Mouse (Mus musculus) thymus, adult 18-20 months (tissue): ENCODE measurements around the gene Trim47.
"Not testable (repeated sequence)": the region's sequence is repeated elsewhere in the genome, so short reads cannot be mapped to it uniquely, and the experiment has no call there.

Source experiments
- DNase-seq, 2 experiments: peaks; one replicate each; pipeline ENCODE4 v3.0.0; 2022; ENCODE audit warnings: mixed read lengths in 2 of 2

The Trim47 gene

GRCm38 (mm10) chr11:116134171-116134570 is 7.2 kb upstream of the Trim47 start:
- DNase-seq = no peak

GRCm38 (mm10) chr11:116133497-116133896 is 6.5 kb upstream of the Trim47 start:
- DNase-seq = no peak

DNA sequence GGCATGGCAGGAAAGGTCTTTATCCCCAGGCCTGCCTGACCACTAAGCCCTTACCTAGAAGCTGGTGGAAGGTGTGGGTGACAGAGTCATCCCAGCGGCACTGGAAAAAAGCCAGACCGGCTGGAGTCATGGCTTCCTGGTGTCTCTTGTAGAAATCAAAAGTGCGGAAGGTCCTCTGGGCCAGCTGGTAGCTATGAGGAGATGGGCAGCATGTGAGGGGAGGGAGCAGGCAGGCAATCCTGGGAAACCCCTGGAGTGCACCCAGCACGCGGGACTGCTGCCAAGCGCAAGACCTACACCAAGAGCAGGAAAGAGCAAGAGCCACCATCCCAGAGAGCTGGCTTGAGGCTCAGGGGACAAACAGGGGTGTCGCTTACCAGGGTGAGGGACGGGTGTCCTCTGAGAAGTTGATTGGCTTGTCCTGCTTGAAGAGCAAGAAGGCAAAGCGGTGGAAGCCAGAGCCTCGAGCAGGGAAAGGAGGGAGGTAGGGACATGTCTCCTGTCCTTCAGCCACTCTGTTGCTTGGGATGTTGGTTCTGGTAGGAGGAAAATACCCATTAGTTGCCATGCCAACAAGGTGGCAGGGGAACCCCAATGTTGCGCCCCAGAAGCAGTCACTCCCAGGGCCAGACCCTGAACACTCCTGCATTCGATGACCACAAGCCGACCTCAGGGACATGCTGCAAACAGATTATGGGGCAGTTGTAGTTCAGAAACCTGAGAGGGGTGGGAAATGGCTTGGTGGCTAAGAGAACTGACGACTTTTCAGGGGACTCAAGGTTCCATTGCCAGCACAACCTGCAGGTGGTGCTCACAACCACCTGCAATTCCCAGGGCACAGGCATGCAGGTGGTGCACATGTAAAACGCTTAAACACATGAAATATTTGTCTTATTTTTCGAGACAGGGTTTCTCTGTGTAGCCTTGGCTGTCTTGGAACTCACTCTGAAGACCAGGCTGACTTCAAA is 5.6 kb upstream of the Trim47 start:
- DNase-seq = no peak

- no peak for DNase-seq
Measured at GRCm38 (mm10) chr11:116131349-116132170, 4.5 kb upstream of the Trim47 start.

DNA sequence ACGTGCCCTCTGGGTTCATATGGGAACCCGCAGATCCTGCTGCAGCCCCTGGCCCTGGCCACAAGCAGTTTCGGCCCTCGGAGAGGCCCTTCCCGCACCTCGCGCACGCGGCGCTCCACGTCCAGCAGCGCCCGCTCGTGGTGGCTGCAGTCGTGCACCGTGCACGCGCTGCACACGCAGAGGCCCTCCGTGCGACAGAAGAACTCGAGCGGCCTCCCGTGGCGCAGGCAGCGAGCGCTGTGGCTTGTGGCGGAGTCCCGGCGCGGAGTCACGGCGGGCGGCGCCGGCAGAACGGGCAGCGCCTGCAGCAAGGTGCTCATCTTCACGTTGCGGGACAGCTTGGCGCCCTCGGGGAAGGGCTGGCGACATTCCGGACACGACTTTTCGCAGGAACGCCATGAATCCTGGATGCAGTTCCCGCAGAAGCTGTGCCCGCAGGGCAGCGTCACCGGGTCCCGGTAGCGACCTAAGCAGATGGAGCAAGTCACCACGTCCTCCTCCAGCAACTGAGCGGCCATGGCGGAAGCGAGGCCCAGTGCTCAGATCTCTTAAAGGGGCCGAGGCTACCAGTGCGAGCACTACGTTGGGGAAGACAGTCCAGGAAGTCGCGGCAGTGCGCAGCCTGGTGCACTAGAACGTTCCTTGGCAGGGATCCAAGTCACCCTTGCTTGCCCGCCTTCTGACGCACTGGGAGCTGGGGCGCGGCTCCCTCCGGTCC is 3.6 kb upstream of the Trim47 start, which contains the start of gene Trim65:
Gene Trim65 (minus strand): TSS at position 641 of the 718 bp plus-strand sequence.
- DNase-seq = peak; percentile 77 to 87

GRCm38 (mm10) chr11:116129993-116130487 is 3.0 kb upstream of the Trim47 start:
- DNase-seq = no peak

- no peak for DNase-seq
Measured at GRCm38 (mm10) chr11:116129091-116129790, 2.2 kb upstream of the Trim47 start.

- DNase-seq = no peak
Measured at GRCm38 (mm10) chr11:116127986-116128385, 976 bp upstream of the Trim47 start.

GRCm38 (mm10) chr11:116126261-116126660 is 749 bp downstream of the Trim47 start:
- DNase-seq = no peak

DNA sequence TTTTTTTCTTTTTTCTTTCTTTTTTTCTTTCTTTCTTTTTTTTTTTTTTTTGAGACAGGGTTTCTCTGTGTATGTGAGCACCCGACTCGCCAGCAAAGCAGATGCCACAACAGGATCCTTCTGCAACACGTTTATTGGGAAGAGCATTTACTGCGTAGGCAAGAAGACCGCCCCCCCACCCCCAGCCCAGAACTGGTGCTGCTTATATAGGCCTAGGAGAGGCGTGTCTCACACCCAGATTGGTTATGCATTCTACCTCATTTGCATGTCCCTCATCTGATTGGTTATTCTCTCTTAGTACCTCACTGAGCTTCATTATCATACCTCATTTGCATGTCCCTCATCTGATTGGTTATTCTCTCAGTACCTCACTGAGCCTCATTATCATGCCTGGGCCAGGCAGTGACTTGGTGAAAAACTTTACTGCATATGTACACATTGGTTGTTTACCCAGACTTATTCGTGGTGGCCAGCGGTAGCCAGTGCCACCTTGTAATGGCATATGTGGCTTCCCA is 5.2 kb downstream of the Trim47 start:
- DNase-seq = not testable (repeated sequence)

DNA sequence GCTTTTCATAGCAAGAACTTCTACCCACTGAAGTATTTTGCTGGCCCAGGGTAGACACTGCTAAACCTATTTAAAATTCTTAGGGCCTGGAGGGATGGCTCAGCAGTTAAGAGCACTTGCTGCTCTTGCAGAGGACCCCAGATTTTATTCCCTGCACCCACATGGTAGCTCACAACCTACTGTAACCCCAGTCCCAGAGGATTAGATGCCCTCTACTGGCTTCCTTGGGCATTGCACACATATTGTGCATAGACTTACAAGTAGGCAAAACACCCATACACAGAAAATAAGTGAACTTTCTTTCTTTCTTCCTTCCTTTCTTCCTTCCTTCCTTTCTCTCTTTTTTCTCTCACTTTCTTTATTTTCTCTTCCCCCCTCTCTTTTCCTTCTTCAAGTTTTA is 9.2 kb downstream of the Trim47 start:
- no peak for DNase-seq

- DNase-seq = no peak
Measured at GRCm38 (mm10) chr11:116117241-116117640, 9.8 kb downstream of the Trim47 start.

- DNase-seq = no peak
Measured at GRCm38 (mm10) chr11:116111611-116112203, 15.3 kb downstream of the Trim47 start.

GRCm38 (mm10) chr11:116111067-116111466 is 15.9 kb downstream of the Trim47 start:
- DNase-seq = no peak

DNA sequence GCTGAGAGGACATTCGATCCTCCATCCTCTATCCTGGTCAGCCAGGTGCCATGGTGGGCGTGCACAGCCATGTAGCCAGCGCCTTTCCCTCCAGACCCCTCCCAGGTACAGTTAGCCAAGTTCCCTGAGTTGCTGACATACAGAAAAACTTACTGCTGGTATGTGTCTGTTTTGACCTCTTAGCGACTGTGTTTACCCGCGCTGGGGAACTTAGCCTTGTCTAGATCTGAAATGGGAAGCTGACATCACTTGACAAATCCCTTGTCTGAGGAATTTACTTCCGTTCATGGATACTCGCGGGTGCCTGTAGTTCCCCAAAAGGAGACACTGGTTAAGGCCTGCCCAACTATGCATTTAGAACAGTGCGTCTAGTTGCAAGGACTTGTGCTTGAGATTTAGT is 16.5 kb downstream of the Trim47 start:
- DNase-seq = no peak

- no peak for DNase-seq
Measured at GRCm38 (mm10) chr11:116110131-116110530, 16.9 kb downstream of the Trim47 start.

DNA sequence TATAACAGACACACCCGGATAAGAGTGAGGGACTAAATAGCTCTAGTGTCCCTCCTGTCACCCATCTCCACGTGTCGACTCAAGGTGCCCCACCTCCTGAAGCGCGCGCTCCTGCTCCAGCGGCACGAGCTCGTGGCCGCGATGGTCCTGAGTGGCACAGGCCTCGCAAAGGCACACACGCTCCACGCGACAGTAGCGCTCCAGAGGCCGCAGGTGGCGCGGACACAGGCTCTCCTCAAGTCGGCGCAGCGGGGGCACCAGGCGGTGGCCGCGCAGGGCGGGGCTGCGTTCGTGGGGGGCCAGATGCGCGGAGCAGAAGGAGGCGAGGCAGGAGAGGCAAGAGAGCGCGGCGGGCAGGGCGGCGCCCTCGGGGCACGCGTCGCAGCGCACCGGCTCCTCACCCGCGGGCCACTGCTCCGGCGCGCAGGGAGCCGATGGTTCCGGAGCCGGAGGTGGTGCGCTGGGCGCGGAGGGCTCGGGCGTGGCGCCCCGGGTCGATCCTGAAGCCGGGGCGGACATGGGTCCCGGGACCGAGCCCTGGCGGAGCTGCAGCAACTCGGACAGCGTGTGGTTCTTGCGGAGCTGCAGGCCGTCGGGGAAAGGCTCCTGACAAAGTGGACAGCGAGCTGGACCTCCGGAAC is 17.4 kb downstream of the Trim47 start:
- no peak for DNase-seq

DNA sequence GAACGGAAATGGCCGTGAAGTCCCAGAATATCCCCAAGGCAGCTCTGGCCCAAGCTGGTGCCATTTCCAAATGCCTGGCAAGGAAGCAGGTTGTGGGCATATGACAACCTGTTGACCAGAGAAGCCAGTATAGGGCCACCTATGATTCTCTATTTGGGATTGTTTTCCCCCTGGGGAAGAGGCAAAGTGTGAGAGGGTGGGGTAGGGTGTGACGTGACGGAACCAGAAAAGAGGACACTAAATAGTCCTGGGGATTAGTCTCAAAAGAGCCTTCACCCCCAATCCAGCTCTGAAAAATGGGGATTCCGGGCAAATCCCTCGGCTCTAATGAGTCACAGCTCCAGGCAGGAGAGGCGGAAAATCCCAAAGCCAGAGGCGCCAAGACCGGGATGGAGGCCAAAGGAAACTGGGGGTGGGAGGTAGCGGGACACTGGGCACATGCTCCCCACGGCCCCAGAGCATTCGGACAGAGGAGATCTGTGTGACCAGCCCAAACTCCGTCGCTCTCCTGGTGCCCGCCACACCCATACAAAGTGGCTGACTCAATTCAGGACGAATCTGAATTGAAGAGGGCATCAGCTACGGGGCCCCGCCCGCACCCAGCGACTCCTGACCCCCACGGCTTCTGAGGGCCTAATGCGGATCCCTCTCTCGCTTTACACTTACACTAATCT is 18.4 kb downstream of the Trim47 start:
- DNase-seq = no peak

- no peak for DNase-seq
Measured at GRCm38 (mm10) chr11:116107777-116108285, 19.2 kb downstream of the Trim47 start.
